Mouse (Mus musculus) R1 (cell line): Measurements from ENCODE around the gene AL732309.1.
"Not testable (repeated sequence)": the region's sequence is repeated elsewhere in the genome, so short reads cannot be mapped to it uniquely, and the experiment has no call there.

Experiments used
- DNase-seq: peaks from one replicate; pipeline ENCODE4 v3.0.0-alpha.2; 2018; ENCODE audit warnings: low read depth, low spot score

The AL732309.1 gene

GRCm38 (mm10) chr2:25267746-25268309 lies 21.2 kb upstream of the AL732309.1 start:
- DNase-seq, result no peak

GRCm38 (mm10) chr2:25267241-25267640 lies 20.6 kb upstream of the AL732309.1 start:
- no peak for DNase-seq

- no peak for DNase-seq
Observed at GRCm38 (mm10) chr2:25266720-25267119, 20.1 kb upstream of the AL732309.1 start.

- no peak for DNase-seq
Observed at GRCm38 (mm10) chr2:25265897-25266656, 19.4 kb upstream of the AL732309.1 start.

- DNase-seq, result no peak
Observed at GRCm38 (mm10) chr2:25264851-25265250, 18.2 kb upstream of the AL732309.1 start.

GRCm38 (mm10) chr2:25264286-25264660 lies 17.6 kb upstream of the AL732309.1 start:
- no peak for DNase-seq

- DNase-seq, result no peak
Observed at GRCm38 (mm10) chr2:25263623-25264285, 17.1 kb upstream of the AL732309.1 start.

- no peak for DNase-seq
Observed at GRCm38 (mm10) chr2:25262795-25263622, 16.3 kb upstream of the AL732309.1 start.

- DNase-seq, result peak; percentile 100
Observed at GRCm38 (mm10) chr2:25262291-25262767, 15.7 kb upstream of the AL732309.1 start, which contains the start of gene Tprn. Gene Tprn (plus strand): TSS chr2:25262618.

GRCm38 (mm10) chr2:25261870-25262269 lies 15.2 kb upstream of the AL732309.1 start:
- no peak for DNase-seq

- DNase-seq, result peak; percentile 77
Observed at GRCm38 (mm10) chr2:25258887-25259286, 12.2 kb upstream of the AL732309.1 start.

GRCm38 (mm10) chr2:25257250-25257649 lies 10.6 kb upstream of the AL732309.1 start:
- DNase-seq, result not testable (repeated sequence)

- DNase-seq, result peak; percentile 89
Observed at GRCm38 (mm10) chr2:25256443-25257109, 9.9 kb upstream of the AL732309.1 start.

GRCm38 (mm10) chr2:25255284-25255779 lies 8.7 kb upstream of the AL732309.1 start, which contains the start of gene Tmem203:
Gene Tmem203 (plus strand): TSS chr2:25255439.
- peak; percentile 96 for DNase-seq

GRCm38 (mm10) chr2:25252331-25252730 lies 5.7 kb upstream of the AL732309.1 start:
- no peak for DNase-seq

- DNase-seq, result no peak
Observed at GRCm38 (mm10) chr2:25244144-25244543, 2.5 kb downstream of the AL732309.1 start.

GRCm38 (mm10) chr2:25243342-25243741 lies 3.3 kb downstream of the AL732309.1 start:
- no peak for DNase-seq

GRCm38 (mm10) chr2:25242101-25242506 lies 4.6 kb downstream of the AL732309.1 start, which contains the start of the genes Rnf208 and Cysrt1:
Gene Rnf208 (plus strand): TSS chr2:25242255.
Gene Cysrt1 (minus strand): TSS chr2:25242452.
- DNase-seq, result peak; percentile 53

- DNase-seq, result peak; percentile 40
Observed at GRCm38 (mm10) chr2:25241438-25241775, 5.3 kb downstream of the AL732309.1 start.

- peak; percentile 98 for DNase-seq
Observed at GRCm38 (mm10) chr2:25240723-25241437, 5.8 kb downstream of the AL732309.1 start.
